Mouse (Mus musculus) ZHBTc4 (cell line): ENCODE data around the gene Castor1.
A peak's percentile ranks its signal among the peaks of the same experiment; 100 is the strongest.

ENCODE experiments used
- DNase-seq: peaks from one replicate; pipeline ENCODE4 v3.0.0-alpha.2; 2011; ENCODE audit warnings: low read depth, low spot score

Castor1 gene

DNA sequence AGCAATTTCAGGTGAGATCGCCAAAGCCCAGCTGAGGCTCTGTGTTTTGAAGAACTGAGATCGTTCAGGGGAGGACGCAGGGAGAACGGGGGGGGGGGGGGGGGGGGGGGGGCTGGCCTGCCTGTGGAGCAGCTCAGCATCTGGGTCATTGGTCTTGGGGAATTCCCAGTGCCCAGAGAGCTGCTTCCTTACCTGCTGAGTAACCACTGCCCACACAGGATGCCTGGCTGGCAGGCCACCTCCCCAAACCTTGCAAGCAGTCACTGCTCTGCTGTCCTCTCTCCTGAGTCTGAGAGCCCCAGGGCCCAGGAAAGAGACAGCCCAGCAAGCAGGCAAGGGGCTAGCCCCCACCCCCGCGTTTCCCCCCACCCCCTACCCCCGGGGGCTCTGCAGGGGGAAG, 44.8 kb downstream of the Castor1 start:
- no peak for DNase-seq

DNA sequence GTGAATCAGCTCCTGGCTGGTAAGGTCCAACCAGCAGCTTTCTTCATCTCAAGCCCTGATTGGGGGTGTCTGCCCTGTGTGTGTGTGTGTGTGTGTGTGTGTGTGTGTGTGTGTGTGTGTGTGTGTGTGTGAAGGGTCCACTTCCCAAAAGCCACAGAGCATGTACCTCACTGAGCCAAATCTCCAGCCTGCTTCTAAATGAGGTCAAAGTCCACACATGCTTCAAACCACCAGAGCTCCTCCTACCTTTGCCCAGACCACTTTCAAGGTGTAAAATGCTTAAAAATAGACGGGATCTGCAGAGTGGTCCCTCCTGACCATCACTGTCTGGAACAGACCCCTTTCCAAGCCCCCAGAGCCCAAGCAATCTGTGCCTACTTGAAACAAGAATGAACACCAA, 45.3 kb downstream of the Castor1 start:
- no peak for DNase-seq

DNA sequence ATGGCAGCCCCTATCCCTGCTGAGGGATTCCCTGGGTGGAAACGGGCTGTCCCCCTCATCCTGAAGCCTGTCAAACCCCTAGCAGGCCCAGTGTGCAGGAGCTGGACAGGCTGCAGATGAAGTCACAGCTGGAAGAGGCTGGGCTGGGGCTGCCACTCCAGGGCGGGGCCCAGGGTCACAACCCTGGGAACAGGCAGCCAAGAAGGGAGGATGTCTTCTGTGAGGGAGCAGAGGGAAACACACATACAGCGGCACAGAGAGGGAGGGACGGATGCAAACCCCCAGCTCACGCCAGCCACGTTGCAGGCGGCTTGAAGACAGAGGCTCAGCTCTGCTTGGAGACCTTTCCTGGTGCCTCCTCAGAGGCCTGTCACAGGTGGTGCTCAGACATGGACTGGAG, 46.0 kb downstream of the Castor1 start:
- peak; percentile 50 for DNase-seq

DNA sequence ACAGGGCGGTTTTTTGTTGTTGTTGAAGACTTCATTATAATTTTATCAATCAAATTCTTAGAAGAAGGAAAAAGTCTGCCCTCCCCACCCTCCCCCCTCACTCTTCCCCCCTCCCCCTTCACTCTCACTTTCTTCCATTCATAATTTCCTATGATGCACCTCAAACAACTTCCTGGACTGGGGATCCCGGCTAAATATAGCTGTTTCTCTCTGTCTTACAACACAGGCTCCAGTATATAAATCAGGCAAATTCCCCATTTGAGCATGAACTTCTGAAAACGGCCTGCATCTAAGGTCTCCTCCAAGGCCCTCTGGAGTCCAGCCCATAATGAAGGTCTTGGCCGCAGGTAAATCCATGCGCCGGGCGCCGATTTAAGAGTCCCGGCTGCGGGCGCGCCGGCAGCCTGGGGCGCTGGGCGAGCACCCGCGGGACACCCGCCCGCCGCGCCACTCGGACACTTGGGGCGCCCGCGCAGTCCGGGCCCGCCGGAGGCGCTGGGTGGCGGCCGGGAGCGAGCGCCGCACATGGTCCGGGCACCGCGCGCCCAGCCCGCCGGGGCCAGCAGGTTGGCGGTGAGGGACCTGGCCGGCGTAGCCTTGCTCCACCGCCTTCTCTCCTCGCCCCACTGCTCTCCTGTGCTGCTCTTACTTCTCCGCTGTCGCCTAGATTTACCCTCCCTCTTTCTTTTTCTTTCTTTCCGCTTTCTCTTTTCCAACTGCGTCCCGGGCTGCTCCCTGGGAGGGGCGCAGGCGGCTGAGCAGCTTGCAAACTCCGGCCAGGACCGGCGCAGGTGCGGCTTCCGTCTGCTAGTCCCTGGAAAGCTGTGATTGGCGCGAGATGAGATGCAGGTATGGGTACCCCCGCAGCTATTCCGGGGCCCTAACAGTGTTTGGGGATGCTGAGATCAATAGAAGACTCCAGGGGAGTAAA, 48.5 kb downstream of the Castor1 start:
- DNase-seq: peak; percentile 81

DNA sequence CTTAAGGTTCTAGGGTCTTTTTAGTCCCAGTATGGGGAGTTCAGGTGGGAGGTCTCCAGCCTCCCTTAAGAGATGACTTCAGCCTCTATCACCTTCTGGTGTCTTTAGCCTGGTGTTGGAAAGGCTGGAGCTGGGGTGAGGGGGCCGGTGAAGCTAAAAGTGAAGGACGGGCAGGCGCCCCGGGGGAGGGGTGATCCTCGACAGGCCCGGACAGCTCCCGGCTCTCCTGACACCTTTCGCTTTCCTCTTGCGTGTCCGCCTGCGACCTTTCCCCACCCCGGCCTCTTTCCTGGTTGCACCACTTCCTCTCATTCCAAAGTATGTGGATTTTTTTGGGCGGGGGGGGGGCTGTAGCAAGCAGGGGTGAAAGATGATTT, 49.2 kb downstream of the Castor1 start:
- DNase-seq: peak; percentile 80

DNA sequence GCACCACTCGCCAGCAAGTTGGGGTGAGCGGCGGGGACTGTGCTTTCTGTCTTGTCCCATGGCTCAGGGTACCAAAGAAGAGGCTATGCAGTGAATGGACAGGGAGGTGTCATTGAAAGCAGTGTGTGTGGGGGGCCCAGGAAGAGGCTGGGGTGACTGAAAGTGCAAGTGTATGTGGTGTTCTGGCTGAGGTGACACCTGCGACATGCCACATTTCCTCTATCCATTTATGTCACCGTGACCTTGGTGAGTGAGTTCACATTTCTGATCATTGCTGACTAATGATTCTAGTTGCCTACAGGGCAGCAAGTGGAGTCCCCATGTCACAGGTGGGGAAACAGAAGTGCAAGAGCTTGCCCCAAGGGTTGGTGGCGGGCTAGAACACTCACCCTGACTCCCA, 50.5 kb downstream of the Castor1 start:
- no peak for DNase-seq

DNA sequence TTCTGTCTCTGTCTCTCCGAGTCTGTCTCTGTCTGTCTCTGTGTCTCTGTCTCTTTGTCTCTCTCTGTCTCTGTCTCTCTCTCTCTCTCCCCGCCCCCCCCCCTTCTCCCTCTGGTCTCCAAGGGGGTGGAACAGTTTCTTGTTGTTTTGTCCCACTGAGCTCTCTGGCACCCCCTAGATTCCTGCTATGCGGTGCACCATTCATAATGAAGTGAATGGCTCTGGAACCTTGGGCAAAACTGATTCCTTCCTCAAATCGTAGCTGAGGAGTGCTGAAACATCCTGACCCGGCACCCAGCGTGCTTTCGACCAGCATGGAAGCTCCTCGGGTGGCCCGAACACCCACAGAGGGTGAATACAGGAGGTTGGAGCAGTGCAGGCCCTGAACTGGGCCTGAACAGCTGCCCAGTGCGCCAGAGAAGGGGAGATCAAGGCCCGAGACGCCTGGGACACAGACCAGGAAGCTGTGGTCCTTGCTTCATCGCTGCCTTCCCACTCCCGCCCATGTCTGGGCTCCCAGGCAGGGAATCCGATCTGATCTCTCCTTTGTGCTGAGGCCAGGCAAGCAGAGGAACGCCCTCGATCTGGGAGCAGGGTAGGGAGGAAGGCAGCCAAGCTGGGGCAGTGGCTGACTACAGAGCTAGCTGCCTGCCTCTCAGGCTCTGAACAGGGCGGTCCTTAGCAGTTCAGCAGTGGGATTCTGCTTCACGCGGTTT, 52.9 kb downstream of the Castor1 start:
- peak; percentile 86 for DNase-seq

DNA sequence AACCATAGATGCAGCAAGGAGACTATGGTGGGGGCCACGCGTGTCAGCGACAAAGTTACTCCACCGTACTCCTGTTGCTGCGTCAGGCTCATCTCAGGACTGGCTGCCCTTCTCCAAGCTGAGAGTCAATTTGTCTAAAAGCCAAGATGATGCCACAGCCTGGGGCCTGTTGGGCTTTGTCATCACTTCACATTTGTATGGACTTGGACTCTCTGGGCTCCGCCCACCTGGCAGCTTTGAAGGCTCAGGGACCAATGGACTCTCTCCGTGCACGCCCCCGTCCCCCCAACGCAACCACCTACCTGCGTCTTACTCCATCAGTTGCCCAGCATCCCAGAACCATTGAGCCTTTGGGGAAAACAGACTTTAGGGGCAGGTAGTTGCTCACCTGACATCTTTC, 53.5 kb downstream of the Castor1 start:
- DNase-seq: peak; percentile 63
